Mouse (Mus musculus): ENCODE results near the gene Gm20518.

GRCm38 (mm10) chr16:17927351-17928082 lies 36.0 kb upstream of the Gm20518 start:
- no peak for TF ChIP-seq POLR2A (IDR thresholded peaks at IDR 0.05; ENCODE audit: borderline replicate concordance, extremely low read depth, low read depth, low read length)
- no peak for TF ChIP-seq CTCF (IDR thresholded peaks at IDR 0.05; ENCODE audit: insufficient read depth, low read length)

Measured in lung, adult 2 months (tissue).